Mouse (Mus musculus): ENCODE results near the gene Tspear.
"Not testable (repeated sequence)": the region's sequence is repeated elsewhere in the genome, so short reads cannot be mapped to it uniquely, and the experiment has no call there.

The Tspear gene

GRCm38 (mm10) chr10:77685895-77686664 is at the start of gene Tspear:
TSS of gene Tspear (plus strand) at chr10:77686569.
- no peak for DNase-seq (ENCODE audit: extremely low read depth, insufficient read length, low spot score)

- DNase-seq (ENCODE audit: extremely low read depth, insufficient read length, low spot score), result peak; percentile 44
These were observed 47.4 kb upstream of the Tspear start for GRCm38 (mm10) chr10:77638956-77639355.

GRCm38 (mm10) chr10:77643160-77643559 is 43.2 kb upstream of the Tspear start:
- no peak for DNase-seq (ENCODE audit: extremely low read depth, insufficient read length, low spot score)

- no peak for DNase-seq (ENCODE audit: extremely low read depth, insufficient read length, low spot score)
These were observed 40.8 kb upstream of the Tspear start for GRCm38 (mm10) chr10:77645571-77645970.

DNA sequence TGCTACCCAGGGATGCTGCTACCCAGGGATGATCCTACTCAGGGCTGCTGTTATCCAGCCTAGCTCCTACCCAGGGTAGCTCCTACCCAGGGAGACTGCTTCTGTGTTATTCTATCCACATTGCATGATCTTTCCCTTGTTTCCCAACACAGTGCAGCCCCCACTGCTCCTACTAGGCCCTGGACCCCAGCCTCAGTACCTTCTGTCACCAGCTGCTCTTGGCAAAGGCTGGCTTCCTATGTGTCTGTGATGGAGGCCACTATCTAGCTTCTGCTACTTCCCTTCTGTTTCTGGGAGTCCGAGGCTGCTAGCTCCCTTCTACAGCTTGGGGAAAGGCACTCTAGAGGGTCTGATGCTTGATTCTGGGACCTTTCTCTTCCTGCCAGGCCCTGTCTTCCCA is 38.9 kb upstream of the Tspear start:
- DNase-seq (ENCODE audit: extremely low read depth, insufficient read length, low spot score), result no peak

DNA sequence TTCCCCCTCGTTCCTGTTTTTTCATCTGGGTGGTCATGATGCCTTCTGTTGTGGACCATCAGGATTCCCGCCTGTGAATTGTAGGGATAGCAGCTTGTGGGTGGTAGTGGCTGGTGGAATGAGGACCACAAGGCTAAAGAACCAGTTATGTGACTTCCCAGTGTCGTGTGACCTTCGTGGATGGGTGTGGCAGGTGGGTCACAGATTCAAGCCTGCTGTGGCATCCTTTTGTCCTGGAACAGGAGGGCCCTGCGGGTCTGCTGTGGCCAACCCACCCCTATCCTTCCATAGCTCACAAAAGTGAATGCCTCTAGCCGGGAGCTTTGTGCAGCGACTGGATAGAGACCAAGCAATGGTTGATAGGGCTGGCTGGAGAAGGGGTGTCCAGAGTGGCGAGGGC is 38.5 kb upstream of the Tspear start:
- DNase-seq (ENCODE audit: extremely low read depth, insufficient read length, low spot score), result no peak

- no peak for DNase-seq (ENCODE audit: extremely low read depth, insufficient read length, low spot score)
These were observed 34.3 kb upstream of the Tspear start for GRCm38 (mm10) chr10:77652046-77652445.

DNA sequence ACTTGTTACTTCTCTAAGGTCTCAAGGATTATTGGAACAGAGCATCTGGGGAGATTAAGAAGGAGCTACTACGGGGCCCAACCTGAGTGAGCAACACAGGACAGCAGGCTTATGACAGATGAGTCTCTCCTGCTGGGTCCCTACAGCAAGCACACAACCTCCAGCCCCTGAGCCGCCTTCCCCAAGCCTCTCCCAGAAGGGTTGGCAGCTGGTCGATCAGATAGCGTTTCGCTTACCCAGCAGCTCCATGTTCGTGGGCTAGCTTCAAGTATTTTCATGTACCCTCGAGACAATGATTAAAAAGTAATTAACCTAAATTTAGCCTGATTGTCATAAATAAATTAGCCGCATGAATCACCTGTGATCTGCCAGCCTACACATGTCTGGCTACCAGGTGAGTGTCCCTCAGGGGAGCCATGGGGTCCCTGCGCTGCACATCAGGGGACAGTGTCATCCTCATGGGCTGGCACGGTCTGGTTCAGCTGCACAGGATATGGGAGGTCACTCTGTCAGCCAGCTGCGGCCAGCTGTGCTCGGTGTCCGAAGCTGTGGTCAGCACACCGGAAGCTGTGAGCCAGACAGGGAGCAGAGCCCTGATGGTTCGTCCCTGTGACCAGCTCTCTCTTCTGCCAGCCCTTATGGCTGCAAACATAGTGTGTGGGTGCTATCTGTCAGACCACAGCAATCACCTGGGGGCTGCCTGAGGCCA is 27.9 kb upstream of the Tspear start:
- no peak for DNase-seq (ENCODE audit: extremely low read depth, insufficient read length, low spot score)

DNA sequence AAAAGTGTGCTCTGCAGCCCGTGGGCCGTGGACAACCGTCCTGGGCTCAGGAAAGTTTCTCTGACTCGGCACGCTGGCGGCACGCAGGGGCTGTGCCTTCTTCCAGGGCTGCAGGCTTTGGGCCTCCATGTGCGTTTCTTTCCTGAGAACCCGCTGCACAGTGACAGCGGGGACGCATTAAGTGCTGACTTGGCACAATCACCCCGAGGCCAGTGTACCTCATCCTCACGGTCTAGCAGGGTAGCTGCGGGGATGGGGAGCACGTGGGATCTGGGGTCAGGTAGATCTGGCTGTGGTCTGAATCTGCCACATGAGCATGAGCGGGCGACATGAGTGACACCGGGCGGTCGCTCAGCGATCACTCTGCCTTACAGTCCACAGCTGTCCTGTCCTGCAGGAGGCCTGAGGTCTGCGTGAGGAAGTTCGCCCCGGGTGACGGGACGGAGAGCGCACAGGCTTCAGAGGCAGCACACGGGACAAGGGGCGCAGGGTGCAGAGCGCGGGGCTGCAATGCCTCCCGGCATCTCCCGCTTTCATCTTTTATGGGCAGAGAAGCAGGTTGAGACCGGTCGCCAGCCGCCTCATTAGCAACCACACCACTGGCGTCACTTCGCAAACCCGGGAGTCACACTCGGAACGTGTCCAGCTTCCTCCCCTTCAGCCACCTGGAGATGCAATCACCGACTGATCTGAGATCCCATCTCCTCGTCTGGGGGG is 22.3 kb upstream of the Tspear start:
- no peak for DNase-seq (ENCODE audit: extremely low read depth, insufficient read length, low spot score)

- peak; percentile 58 for DNase-seq (ENCODE audit: extremely low read depth, insufficient read length, low spot score)
These were observed 20.0 kb upstream of the Tspear start for GRCm38 (mm10) chr10:77666342-77666741.

DNA sequence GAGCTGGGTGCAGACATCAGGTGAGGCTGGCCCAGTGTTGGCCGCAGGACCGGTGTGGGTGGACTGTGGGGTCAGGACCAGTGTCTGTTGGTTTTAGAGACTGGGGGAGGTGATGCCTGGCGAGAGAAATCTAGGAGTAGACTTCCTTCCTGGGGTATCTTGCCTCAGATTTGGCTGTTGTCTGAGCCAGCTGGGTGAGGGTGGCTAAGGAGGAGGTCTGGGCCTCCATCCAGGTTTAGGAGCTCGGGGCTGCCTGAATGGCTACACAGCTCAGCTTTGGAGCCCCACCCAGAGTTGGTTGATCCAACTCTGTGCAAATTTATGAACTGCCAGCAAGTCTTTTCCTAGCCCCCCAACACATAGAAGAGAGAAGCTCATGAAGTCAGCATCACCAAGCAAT is 19.0 kb upstream of the Tspear start:
- no peak for DNase-seq (ENCODE audit: extremely low read depth, insufficient read length, low spot score)

- DNase-seq (ENCODE audit: extremely low read depth, insufficient read length, low spot score), result no peak
These were observed 15.7 kb upstream of the Tspear start for GRCm38 (mm10) chr10:77670710-77671109.

GRCm38 (mm10) chr10:77671519-77671918 is 14.8 kb upstream of the Tspear start:
- DNase-seq (ENCODE audit: extremely low read depth, insufficient read length, low spot score), result no peak

- no peak for DNase-seq (ENCODE audit: extremely low read depth, insufficient read length, low spot score)
These were observed 12.6 kb upstream of the Tspear start for GRCm38 (mm10) chr10:77673765-77674164.

- DNase-seq (ENCODE audit: extremely low read depth, insufficient read length, low spot score), result no peak
These were observed 8.8 kb upstream of the Tspear start for GRCm38 (mm10) chr10:77677562-77677961.

DNA sequence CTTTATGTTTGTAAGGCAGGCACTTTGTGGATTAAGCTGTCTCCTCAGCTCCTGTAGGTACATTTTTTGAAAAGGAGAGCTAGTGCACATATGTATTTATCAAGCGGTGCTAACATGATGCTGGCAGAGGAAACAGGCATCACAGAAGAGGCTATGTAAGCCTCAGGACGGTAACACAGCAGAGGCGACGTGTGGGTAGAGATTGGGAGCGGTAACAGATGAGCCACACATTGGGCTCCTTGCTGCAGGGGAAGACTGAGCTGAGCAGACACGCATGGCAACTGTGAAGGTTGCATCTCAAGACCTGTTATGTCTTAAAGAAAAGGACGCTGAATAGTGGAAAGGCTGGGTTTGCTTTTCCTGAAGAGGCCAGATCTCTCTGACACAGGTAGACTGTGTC is 3.4 kb upstream of the Tspear start:
- DNase-seq (ENCODE audit: extremely low read depth, insufficient read length, low spot score), result no peak

GRCm38 (mm10) chr10:77684181-77684580 is 2.2 kb upstream of the Tspear start:
- no peak for DNase-seq (ENCODE audit: extremely low read depth, insufficient read length, low spot score)

DNA sequence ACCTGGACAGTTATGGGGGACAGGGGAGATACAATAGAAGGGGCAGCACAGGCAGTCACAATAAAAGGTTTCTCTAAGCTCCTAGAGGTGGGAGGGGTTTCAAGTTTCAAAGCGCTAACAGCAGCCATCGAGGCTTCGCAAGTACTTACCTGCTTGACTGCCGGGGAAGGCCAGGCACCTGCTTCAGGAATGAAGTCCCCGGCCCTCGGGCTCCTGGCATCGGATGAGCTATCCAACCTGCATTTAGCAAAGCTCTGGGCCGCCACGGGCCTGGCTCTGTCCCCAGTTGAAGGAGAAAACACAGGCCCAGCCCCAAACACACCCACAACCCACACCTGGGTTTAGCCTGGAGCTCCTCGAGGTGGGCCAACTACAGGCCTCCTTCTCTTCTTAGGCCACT is 652 bp downstream of the Tspear start:
- no peak for DNase-seq (ENCODE audit: extremely low read depth, insufficient read length, low spot score)

- not testable (repeated sequence) for DNase-seq (ENCODE audit: extremely low read depth, insufficient read length, low spot score)
These were observed 4.0 kb downstream of the Tspear start, which contains the start of gene Gm19402 for GRCm38 (mm10) chr10:77690356-77690807. TSS of gene Gm19402 (minus strand) at chr10:77690757.

DNA sequence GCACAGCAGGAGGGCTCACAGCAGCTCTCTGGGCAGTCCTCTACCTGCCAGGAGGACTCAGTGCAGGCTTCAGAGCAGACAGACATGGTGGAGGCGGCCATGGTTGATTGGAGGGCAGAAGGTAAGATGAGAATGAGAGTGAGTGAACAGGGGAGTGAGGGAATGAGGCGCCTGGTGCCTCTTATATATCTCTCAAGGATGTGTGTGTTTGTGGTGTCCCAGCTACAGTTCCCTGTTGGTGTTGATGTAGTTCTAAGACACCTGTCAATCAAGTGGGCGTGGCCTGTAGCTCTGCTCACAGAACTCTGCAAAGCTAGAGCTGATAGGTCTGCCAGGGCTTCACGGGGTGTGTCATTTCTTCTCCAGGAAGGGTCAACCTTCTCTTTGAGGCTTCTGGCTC is 10.8 kb downstream of the Tspear start, which contains the start of gene Gm9508:
TSS of gene Gm9508 (minus strand) at position 101 of the 400 bp plus-strand sequence.
- DNase-seq (ENCODE audit: extremely low read depth, insufficient read length, low spot score), result no peak

DNA sequence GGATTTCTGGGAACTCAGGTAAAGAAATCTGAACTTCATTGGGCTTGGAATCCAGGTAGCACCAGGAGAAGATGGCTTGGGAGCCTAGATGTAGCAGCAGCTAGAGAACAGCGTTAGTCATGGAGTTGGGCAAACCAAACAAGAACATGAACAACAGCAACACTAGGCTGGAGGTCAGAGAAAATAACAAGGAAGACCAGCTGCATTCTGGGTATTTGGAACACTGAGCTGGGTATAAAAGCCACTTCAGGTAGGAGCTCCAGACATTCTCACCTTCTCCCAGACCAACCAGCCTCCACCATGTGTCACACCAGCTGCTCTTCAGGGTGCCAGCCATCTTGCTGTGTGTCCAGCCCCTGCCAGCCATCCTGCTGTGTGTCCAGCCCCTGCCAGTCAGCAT is 20.0 kb downstream of the Tspear start, which contains the start of gene Gm10272:
TSS of gene Gm10272 (plus strand) at position 301 of the 400 bp plus-strand sequence.
- DNase-seq (ENCODE audit: extremely low read depth, insufficient read length, low spot score), result no peak

Data from 3134 (cell line).